Mouse (Mus musculus): ENCODE results near the gene Lpar3. TPM values are rescaled to one million over a fixed set of nuclear protein-coding genes. Genes with fewer than 3 reads are reported as not detected.

Gene Lpar3
- polyA plus RNA-seq, 1 experiment from 2014 or later: 0.04 TPM

DNA sequence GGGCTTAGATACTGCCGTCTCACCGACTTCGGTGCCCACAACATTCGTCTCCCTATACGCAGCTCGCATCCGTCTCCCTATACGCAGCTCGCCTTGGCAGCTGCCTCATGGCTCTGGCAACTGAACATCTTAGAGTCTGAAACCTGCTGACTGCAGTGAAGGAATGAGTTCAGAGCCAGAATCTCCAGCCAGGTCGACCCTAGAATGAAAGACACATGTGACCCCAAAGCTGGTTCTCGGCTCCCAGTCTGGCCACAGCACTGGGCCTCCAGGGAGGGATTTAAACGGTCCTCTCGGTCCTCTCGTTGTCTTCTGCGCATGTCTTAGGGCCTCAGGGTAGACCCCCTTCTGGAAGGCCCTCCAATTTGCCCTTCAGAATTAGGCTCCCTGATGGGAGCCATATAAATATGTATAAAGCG, 97.8 kb downstream of the Lpar3 start:
- no peak for TF ChIP-seq CTCF (IDR thresholded peaks at IDR 0.05)
- H3K27me3 ChIP-seq: no peaks in the 10 kb centered on the region
- in situ Hi-C loops (cut with MboI; ENCODE audit: low pct_unique_long_range_greater_than_20kb): no loop called here
- no peak for DNase-seq (ENCODE audit: low read depth, low spot score)
- POLR2A ChIA-PET: interaction anchor here (0.6 kb wide), 1 partner anchor 226 kb away, joined by 3 read pairs; no protein-coding TSS in a partner anchor
- CTCF ChIA-PET: interaction anchor here (2.7 to 2.9 kb wide), 2 partner anchors 9 to 141 kb away, joined by 6 to 14 read pairs; no protein-coding TSS in a partner anchor
- ATAC-seq: no peak

GRCm38 (mm10) chr3:146318987-146319386, 98.2 kb downstream of the Lpar3 start:
- ChIA-PET CTCF (interaction anchor here (1.0 to 2.9 kb wide), 3 partner anchors 8 to 141 kb away, joined by 3 to 14 read pairs (median 6); no protein-coding TSS in a partner anchor), POLR2A (interaction anchor here (0.6 kb wide), 1 partner anchor 226 kb away, joined by 3 read pairs; no protein-coding TSS in a partner anchor)
- no peaks in the 10 kb centered on the region for H3K27me3 ChIP-seq
- no peak for DNase-seq (ENCODE audit: low read depth, low spot score)
- ATAC-seq: no peak
- no peak for TF ChIP-seq CTCF (IDR thresholded peaks at IDR 0.05)
- in situ Hi-C loops (cut with MboI; ENCODE audit: low pct_unique_long_range_greater_than_20kb): no loop called here

- POLR2A ChIA-PET: no interaction called here
- no peak for DNase-seq (ENCODE audit: low read depth, low spot score)
- ATAC-seq: no peak
- no peak for TF ChIP-seq CTCF (IDR thresholded peaks at IDR 0.05)
- CTCF ChIA-PET: interaction anchor here (1.0 to 2.7 kb wide), 3 partner anchors 8 to 595 kb away, joined by 3 to 6 read pairs (median 3); no protein-coding TSS in a partner anchor
- no peaks in the 10 kb centered on the region for H3K27me3 ChIP-seq
- in situ Hi-C loops (cut with MboI; ENCODE audit: low pct_unique_long_range_greater_than_20kb): no loop called here
Observed at GRCm38 (mm10) chr3:146319503-146319902, 98.7 kb downstream of the Lpar3 start.

- DNase-seq (ENCODE audit: low read depth, low spot score) (no peak), ATAC-seq (no peak)
- in situ Hi-C loops (cut with MboI; ENCODE audit: low pct_unique_long_range_greater_than_20kb): loop anchor here (5.0 kb wide), 2 partner anchors 143 to 622 kb away; no protein-coding TSS in a partner anchor
- H3K27me3 ChIP-seq: no peaks in the 10 kb centered on the region
- ChIA-PET POLR2A (no interaction called here), CTCF (interaction anchor here (1.0 to 2.3 kb wide), 5 partner anchors 10 to 621 kb away, joined by 3 to 8 read pairs (median 3); no protein-coding TSS in a partner anchor)
- TF ChIP-seq CTCF (IDR thresholded peaks at IDR 0.05): no peak
Observed at GRCm38 (mm10) chr3:146324949-146325348, 104.2 kb downstream of the Lpar3 start.

- CTCF ChIA-PET: interaction anchor here (0.7 to 6.8 kb wide), 34 partner anchors 7 to 637 kb away, joined by 3 to 107 read pairs (median 4); no protein-coding TSS in a partner anchor
- in situ Hi-C loops (cut with MboI; ENCODE audit: low pct_unique_long_range_greater_than_20kb): loop anchor here (5.0 kb wide), 2 partner anchors 145 to 620 kb away; no protein-coding TSS in a partner anchor
- no peak for TF ChIP-seq CTCF (IDR thresholded peaks at IDR 0.05)
- POLR2A ChIA-PET: no interaction called here
- ATAC-seq: no peak
- DNase-seq (ENCODE audit: low read depth, low spot score): no peak
- no peaks in the 10 kb centered on the region for H3K27me3 ChIP-seq
Observed at GRCm38 (mm10) chr3:146326743-146327536, 106.2 kb downstream of the Lpar3 start.

GRCm38 (mm10) chr3:146327537-146328255, 106.9 kb downstream of the Lpar3 start:
- in situ Hi-C loops (cut with MboI; ENCODE audit: low pct_unique_long_range_greater_than_20kb): loop anchor here (5.0 kb wide), 2 partner anchors 145 to 620 kb away; no protein-coding TSS in a partner anchor
- TF ChIP-seq CTCF (IDR thresholded peaks at IDR 0.05): peak; percentile 96
- DNase-seq (ENCODE audit: low read depth, low spot score) (peak; percentile 90), ATAC-seq (peak; percentile 94)
- POLR2A ChIA-PET: no interaction called here
- H3K27me3 ChIP-seq: no peaks in the 10 kb centered on the region
- CTCF ChIA-PET: interaction anchor here (0.5 to 6.8 kb wide), 41 partner anchors 8 to 633 kb away, joined by 3 to 107 read pairs (median 4); no protein-coding TSS in a partner anchor

DNA sequence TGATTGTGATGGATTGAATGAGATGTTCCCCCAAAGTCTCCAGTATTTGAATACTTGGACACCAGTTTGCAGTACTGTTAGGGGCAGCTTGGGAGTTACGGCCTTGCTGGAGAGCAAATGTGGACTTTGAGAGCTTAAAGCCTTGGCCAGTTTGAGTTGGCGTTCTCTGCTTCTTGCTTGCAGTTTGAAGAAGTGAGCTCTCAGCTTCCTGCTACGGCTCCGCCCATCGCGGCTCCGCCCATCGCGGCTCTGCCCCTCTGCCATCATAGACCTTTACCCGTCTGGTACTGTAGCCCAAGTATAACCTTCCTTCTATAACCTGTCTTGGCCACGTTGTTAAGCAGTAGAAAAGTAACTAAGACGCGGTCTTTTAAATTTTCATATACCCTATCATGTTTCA, 108.0 kb downstream of the Lpar3 start:
- CTCF ChIA-PET: interaction anchor here (0.5 to 6.8 kb wide), 33 partner anchors 7 to 632 kb away, joined by 3 to 107 read pairs (median 4); no protein-coding TSS in a partner anchor
- ATAC-seq: no peak
- DNase-seq (ENCODE audit: low read depth, low spot score): no peak
- no peaks in the 10 kb centered on the region for H3K27me3 ChIP-seq
- POLR2A ChIA-PET: no interaction called here
- TF ChIP-seq CTCF (IDR thresholded peaks at IDR 0.05): no peak
- in situ Hi-C loops (cut with MboI; ENCODE audit: low pct_unique_long_range_greater_than_20kb): loop anchor here (5.0 kb wide), 2 partner anchors 146 to 619 kb away; no protein-coding TSS in a partner anchor

- no peak for TF ChIP-seq CTCF (IDR thresholded peaks at IDR 0.05)
- DNase-seq (ENCODE audit: low read depth, low spot score): no peak
- in situ Hi-C loops (cut with MboI; ENCODE audit: low pct_unique_long_range_greater_than_20kb): no loop called here
- POLR2A ChIA-PET: no interaction called here
- H3K27me3 ChIP-seq: no peaks in the 10 kb centered on the region
- CTCF ChIA-PET: interaction anchor here (2.2 to 6.8 kb wide), 2 partner anchors 10 to 145 kb away, joined by 6 to 107 read pairs; no protein-coding TSS in a partner anchor
- no peak for ATAC-seq
Observed at GRCm38 (mm10) chr3:146331819-146332218, 111.1 kb downstream of the Lpar3 start.

- TF ChIP-seq CTCF (IDR thresholded peaks at IDR 0.05): no peak
- ChIA-PET POLR2A (no interaction called here), CTCF (interaction anchor here (0.9 to 6.8 kb wide), 2 partner anchors 8 to 613 kb away, joined by 3 to 107 read pairs; no protein-coding TSS in a partner anchor)
- in situ Hi-C loops (cut with MboI; ENCODE audit: low pct_unique_long_range_greater_than_20kb): no loop called here
- ATAC-seq: peak; percentile 29
- DNase-seq (ENCODE audit: low read depth, low spot score): no peak
- no peaks in the 10 kb centered on the region for H3K27me3 ChIP-seq
Observed at GRCm38 (mm10) chr3:146333270-146333669, 112.5 kb downstream of the Lpar3 start.

DNA sequence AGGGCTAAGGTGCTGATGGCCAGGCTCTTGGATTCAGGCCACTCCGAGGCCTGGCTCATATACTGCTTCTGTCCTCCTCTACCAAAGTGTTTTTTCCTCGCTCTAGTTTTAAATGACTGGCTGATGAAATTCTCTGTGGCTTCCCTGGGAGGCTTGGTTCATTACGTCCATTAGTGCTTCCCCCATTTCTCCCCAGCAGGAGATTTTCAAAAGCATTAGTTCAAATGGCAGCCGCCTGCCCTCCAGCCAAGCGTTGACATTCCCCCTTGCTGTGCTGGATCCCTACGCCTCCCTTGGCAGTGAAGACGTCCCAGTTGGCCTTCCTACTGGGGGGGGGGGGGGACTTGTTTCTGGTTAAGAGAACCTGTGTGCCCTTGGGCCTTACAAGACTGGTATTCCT, 113.3 kb downstream of the Lpar3 start:
- no peak for TF ChIP-seq CTCF (IDR thresholded peaks at IDR 0.05)
- CTCF ChIA-PET: interaction anchor here (0.7 to 2.1 kb wide), 5 partner anchors 9 to 580 kb away, joined by 3 to 10 read pairs (median 3); no protein-coding TSS in a partner anchor
- no peaks in the 10 kb centered on the region for H3K27me3 ChIP-seq
- ATAC-seq (peak; percentile 71), DNase-seq (ENCODE audit: low read depth, low spot score) (peak; percentile 96)
- in situ Hi-C loops (cut with MboI; ENCODE audit: low pct_unique_long_range_greater_than_20kb): no loop called here
- POLR2A ChIA-PET: no interaction called here

Other genes with a start within 250 kb of the Lpar3 start
- gene Syde2, start 233.1 kb upstream of the Lpar3 start, polyA plus RNA-seq (2021): 11.1 TPM
- 0.17 TPM for gene Wdr63, start 112.8 kb upstream of the Lpar3 start, polyA plus RNA-seq (2021)
- 0.04 TPM for gene Mcoln3, start 103.5 kb upstream of the Lpar3 start, polyA plus RNA-seq (2021)
- gene Mcoln2, start 71.1 kb upstream of the Lpar3 start, polyA plus RNA-seq (2021): 0.03 TPM
- gene Ssx2ip, start 183.7 kb downstream of the Lpar3 start, polyA plus RNA-seq (2021): 30.8 TPM
- 25.0 TPM for gene Ctbs, start 228.8 kb downstream of the Lpar3 start, polyA plus RNA-seq (2021)

All from Patski (cell line).